Mouse (Mus musculus): ENCODE data around the gene Gm9970. TPM values are rescaled to one million over a fixed set of nuclear protein-coding genes. Genes with fewer than 3 reads are reported as not detected.

Gm9970 gene
- polyA plus RNA-seq, 1 experiment from 2014 or later = 0.60 TPM

- DNase-seq (ENCODE audit: low spot score) = peak; percentile 94
- H3K27ac ChIP-seq (ENCODE audit: low read depth) = peak within 1 kb of the TSS; percentile 60
- H3K4me3 ChIP-seq (ENCODE audit: low read depth, low read length) = peak within 1 kb of the TSS; percentile 55
- H3K36me3 ChIP-seq (ENCODE audit: control insufficient read depth, insufficient read depth, low read length) = peaks cover 79% of the 10 kb centered on the region
- H3K9ac ChIP-seq (ENCODE audit: low read length) = peak within 1 kb of the TSS; percentile 76
- peak; percentile 96 for ATAC-seq (replicated peaks; ENCODE audit: low FRiP score, low TSS enrichment, low read depth)
- no peaks in the 10 kb centered on the region for H3K27me3 ChIP-seq (replicated peaks; ENCODE audit: control insufficient read depth, insufficient read depth, low read length)
- H3K4me2 ChIP-seq (ENCODE audit: low read length) = peak within 1 kb of the TSS; percentile 64
- 1% methylated on average over 53 of the region's 53 CpGs for WGBS
- peaks cover 4% of the 10 kb centered on the region for H3K9me3 ChIP-seq (ENCODE audit: control insufficient read depth, low read length)
- peaks cover 14% of the 10 kb centered on the region for H3K4me1 ChIP-seq (replicated peaks; ENCODE audit: control insufficient read depth, insufficient read depth, low read length)
These were observed 39.1 kb downstream of the Gm9970 start, which contains the start of gene Zfp513 for GRCm38 (mm10) chr5:31201742-31202590. Gene Zfp513, minus strand, starts transcription at chr5:31202303.

GRCm38 (mm10) chr5:31201042-31201741 lies 39.8 kb downstream of the Gm9970 start:
- 18% methylated on average over 13 of the region's 13 CpGs for WGBS
- H3K27ac ChIP-seq (ENCODE audit: low read depth) = peak overlapping the region; percentile 49; the same call in 1 of the 2 replicates
- peaks cover 4% of the 10 kb centered on the region for H3K9me3 ChIP-seq (ENCODE audit: control insufficient read depth, low read length)
- no peaks in the 10 kb centered on the region for H3K27me3 ChIP-seq (replicated peaks; ENCODE audit: control insufficient read depth, insufficient read depth, low read length)
- H3K4me1 ChIP-seq (replicated peaks; ENCODE audit: control insufficient read depth, insufficient read depth, low read length) = peaks cover 14% of the 10 kb centered on the region
- H3K9ac ChIP-seq (ENCODE audit: low read length) = peak overlapping the region; percentile 76
- peak; percentile 58 for DNase-seq (ENCODE audit: low spot score)
- peaks cover 80% of the 10 kb centered on the region for H3K36me3 ChIP-seq (ENCODE audit: control insufficient read depth, insufficient read depth, low read length)
- peak overlapping the region; percentile 55 for H3K4me3 ChIP-seq (ENCODE audit: low read depth, low read length)
- ATAC-seq (replicated peaks; ENCODE audit: low FRiP score, low TSS enrichment, low read depth) = no peak
- H3K4me2 ChIP-seq (ENCODE audit: low read length) = peak overlapping the region; percentile 64

GRCm38 (mm10) chr5:31200327-31200768 lies 40.7 kb downstream of the Gm9970 start:
- H3K36me3 ChIP-seq (ENCODE audit: control insufficient read depth, insufficient read depth, low read length) = peaks cover 80% of the 10 kb centered on the region
- H3K27ac ChIP-seq (ENCODE audit: low read depth) = no peak overlapping the region
- WGBS = 91% methylated on average over 27 of the region's 27 CpGs

GRCm38 (mm10) chr5:31199893-31200292 lies 41.1 kb downstream of the Gm9970 start:
- Histone ChIP-seq H3K36me3 (ENCODE audit: control insufficient read depth, insufficient read depth, low read length) (peaks cover 80% of the 10 kb centered on the region), H3K9ac (ENCODE audit: low read length) (no peak overlapping the region), H3K4me1 (replicated peaks; ENCODE audit: control insufficient read depth, insufficient read depth, low read length) (peaks cover 14% of the 10 kb centered on the region), H3K4me2 (ENCODE audit: low read length) (no peak overlapping the region), H3K27ac (ENCODE audit: low read depth) (no peak overlapping the region), H3K27me3 (replicated peaks; ENCODE audit: control insufficient read depth, insufficient read depth, low read length) (no peaks in the 10 kb centered on the region), H3K9me3 (ENCODE audit: control insufficient read depth, low read length) (peaks cover 4% of the 10 kb centered on the region), H3K4me3 (ENCODE audit: low read depth, low read length) (no peak overlapping the region)
- 89% methylated on average over 9 of the region's 9 CpGs for WGBS
- peak; percentile 52 for DNase-seq (ENCODE audit: low spot score)
- no peak for ATAC-seq (replicated peaks; ENCODE audit: low FRiP score, low TSS enrichment, low read depth)

More at GRCm38 (mm10) chr5:31200327-31200768, 40.7 kb downstream of the Gm9970 start:
- H3K4me3 ChIP-seq (ENCODE audit: low read depth, low read length) = no peak overlapping the region
- H3K4me2 ChIP-seq (ENCODE audit: low read length) = no peak overlapping the region
- no peak overlapping the region; the same call in 1 of the 2 replicates for H3K9ac ChIP-seq (ENCODE audit: low read length)
- ATAC-seq (replicated peaks; ENCODE audit: low FRiP score, low TSS enrichment, low read depth) (no peak), DNase-seq (ENCODE audit: low spot score) (peak; percentile 53)
- H3K27me3 ChIP-seq (replicated peaks; ENCODE audit: control insufficient read depth, insufficient read depth, low read length) = no peaks in the 10 kb centered on the region
- peaks cover 4% of the 10 kb centered on the region for H3K9me3 ChIP-seq (ENCODE audit: control insufficient read depth, low read length)
- H3K4me1 ChIP-seq (replicated peaks; ENCODE audit: control insufficient read depth, insufficient read depth, low read length) = peaks cover 14% of the 10 kb centered on the region

GRCm38 (mm10) chr5:31199321-31199892 lies 41.6 kb downstream of the Gm9970 start:
- WGBS = 91% methylated on average over 19 of the region's 19 CpGs
- Histone ChIP-seq H3K36me3 (ENCODE audit: control insufficient read depth, insufficient read depth, low read length) (peaks cover 79% of the 10 kb centered on the region), H3K9ac (ENCODE audit: low read length) (no peak overlapping the region), H3K4me3 (ENCODE audit: low read depth, low read length) (no peak overlapping the region), H3K27me3 (replicated peaks; ENCODE audit: control insufficient read depth, insufficient read depth, low read length) (no peaks in the 10 kb centered on the region), H3K9me3 (ENCODE audit: control insufficient read depth, low read length) (peaks cover 4% of the 10 kb centered on the region), H3K27ac (ENCODE audit: low read depth) (no peak overlapping the region), H3K4me2 (ENCODE audit: low read length) (no peak overlapping the region), H3K4me1 (replicated peaks; ENCODE audit: control insufficient read depth, insufficient read depth, low read length) (peaks cover 17% of the 10 kb centered on the region)
- ATAC-seq (replicated peaks; ENCODE audit: low FRiP score, low TSS enrichment, low read depth) (no peak), DNase-seq (ENCODE audit: low spot score) (peak; percentile 49)

- H3K36me3 ChIP-seq (ENCODE audit: control insufficient read depth, insufficient read depth, low read length) = peaks cover 73% of the 10 kb centered on the region
These were observed 42.3 kb downstream of the Gm9970 start for GRCm38 (mm10) chr5:31198616-31199320.

GRCm38 (mm10) chr5:31198170-31198569 lies 42.9 kb downstream of the Gm9970 start:
- peaks cover 22% of the 10 kb centered on the region for H3K4me1 ChIP-seq (replicated peaks; ENCODE audit: control insufficient read depth, insufficient read depth, low read length)
- WGBS = 79% methylated on average over 9 of the region's 9 CpGs
- H3K9ac ChIP-seq (ENCODE audit: low read length) = no peak overlapping the region
- H3K27me3 ChIP-seq (replicated peaks; ENCODE audit: control insufficient read depth, insufficient read depth, low read length) = no peaks in the 10 kb centered on the region
- H3K9me3 ChIP-seq (ENCODE audit: control insufficient read depth, low read length) = peaks cover 4% of the 10 kb centered on the region
- H3K27ac ChIP-seq (ENCODE audit: low read depth) = no peak overlapping the region
- H3K36me3 ChIP-seq (ENCODE audit: control insufficient read depth, insufficient read depth, low read length) = peaks cover 67% of the 10 kb centered on the region
- no peak overlapping the region for H3K4me3 ChIP-seq (ENCODE audit: low read depth, low read length)
- DNase-seq (ENCODE audit: low spot score) (no peak), ATAC-seq (replicated peaks; ENCODE audit: low FRiP score, low TSS enrichment, low read depth) (no peak)
- H3K4me2 ChIP-seq (ENCODE audit: low read length) = no peak overlapping the region

More at GRCm38 (mm10) chr5:31198616-31199320, 42.3 kb downstream of the Gm9970 start:
- Histone ChIP-seq H3K4me2 (ENCODE audit: low read length) (no peak overlapping the region), H3K9me3 (ENCODE audit: control insufficient read depth, low read length) (peaks cover 4% of the 10 kb centered on the region), H3K9ac (ENCODE audit: low read length) (no peak overlapping the region), H3K4me1 (replicated peaks; ENCODE audit: control insufficient read depth, insufficient read depth, low read length) (peaks cover 22% of the 10 kb centered on the region), H3K27ac (ENCODE audit: low read depth) (no peak overlapping the region), H3K4me3 (ENCODE audit: low read depth, low read length) (no peak overlapping the region), H3K27me3 (replicated peaks; ENCODE audit: control insufficient read depth, insufficient read depth, low read length) (no peaks in the 10 kb centered on the region)
- no peak for ATAC-seq (replicated peaks; ENCODE audit: low FRiP score, low TSS enrichment, low read depth)
- WGBS = 85% methylated on average over 5 of the region's 5 CpGs
- peak; percentile 52 for DNase-seq (ENCODE audit: low spot score)

- no peaks in the 10 kb centered on the region for H3K27me3 ChIP-seq (replicated peaks; ENCODE audit: control insufficient read depth, insufficient read depth, low read length)
- peak; percentile 48 for DNase-seq (ENCODE audit: low spot score)
- H3K4me1 ChIP-seq (replicated peaks; ENCODE audit: control insufficient read depth, insufficient read depth, low read length) = peaks cover 19% of the 10 kb centered on the region
- peaks cover 63% of the 10 kb centered on the region for H3K36me3 ChIP-seq (ENCODE audit: control insufficient read depth, insufficient read depth, low read length)
- no peak overlapping the region for H3K4me2 ChIP-seq (ENCODE audit: low read length)
- ATAC-seq (replicated peaks; ENCODE audit: low FRiP score, low TSS enrichment, low read depth) = no peak
- no peak overlapping the region for H3K27ac ChIP-seq (ENCODE audit: low read depth)
- H3K9me3 ChIP-seq (ENCODE audit: control insufficient read depth, low read length) = peaks cover 4% of the 10 kb centered on the region
- no peak overlapping the region for H3K4me3 ChIP-seq (ENCODE audit: low read depth, low read length)
- H3K9ac ChIP-seq (ENCODE audit: low read length) = no peak overlapping the region
- 94% methylated on average over 12 of the region's 12 CpGs for WGBS
These were observed 44.0 kb downstream of the Gm9970 start for GRCm38 (mm10) chr5:31197072-31197471.

Data from intestine, embryonic 14.5 days (tissue).